Mouse (Mus musculus) A20 (cell line): Measurements from ENCODE around the gene Isy1.
"Not testable (repeated sequence)": the region's sequence is repeated elsewhere in the genome, so short reads cannot be mapped to it uniquely, and the experiment has no call there.

Experiments used
- DNase-seq: peaks from one replicate; pipeline ENCODE4 v3.0.0-alpha.2; 2011; ENCODE audit warnings: low read depth, low spot score

Gene Isy1

DNA sequence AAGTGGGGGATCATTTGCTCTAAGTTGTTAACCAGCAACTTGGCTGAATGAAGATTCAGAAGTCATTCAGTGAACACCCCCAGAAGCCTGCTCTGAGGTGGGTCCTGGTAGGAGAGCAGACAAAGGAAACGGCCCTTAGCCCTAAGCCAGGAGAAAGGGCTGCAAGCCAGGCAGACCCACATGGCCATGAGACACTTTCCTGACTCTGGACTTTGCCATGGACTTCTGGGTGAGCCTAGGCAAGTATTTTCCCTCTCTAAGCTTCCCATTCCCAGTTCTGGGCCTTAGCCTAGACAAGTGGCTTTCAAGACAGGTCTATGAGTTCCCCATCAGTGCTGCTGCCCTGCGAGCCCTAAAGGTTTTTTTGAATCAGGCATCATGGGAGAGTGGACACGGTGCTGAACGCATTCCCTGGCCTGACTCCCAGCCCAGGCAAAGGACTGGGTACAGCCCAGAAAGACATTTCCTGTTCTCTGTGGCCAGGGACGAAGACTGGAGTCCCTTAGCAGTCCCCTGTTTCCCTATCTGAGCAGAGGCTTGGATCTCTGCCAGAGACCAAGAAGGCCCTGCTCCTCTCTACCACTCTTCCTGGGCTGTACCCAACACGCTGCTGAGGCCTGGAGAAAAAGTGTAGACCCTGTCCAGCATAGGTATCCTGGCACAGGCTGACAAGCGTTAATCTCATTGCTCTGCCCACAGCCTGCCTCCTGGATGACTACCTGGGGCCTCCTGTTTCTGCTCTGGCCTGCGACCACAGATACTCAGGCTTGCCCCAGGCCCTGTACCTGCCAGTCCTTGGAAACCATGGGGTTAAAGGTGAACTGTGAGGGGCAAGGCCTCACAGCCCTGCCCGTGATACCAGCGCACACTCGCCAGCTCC lies 60.1 kb downstream of the Isy1 start:
- DNase-seq, result no peak

DNA sequence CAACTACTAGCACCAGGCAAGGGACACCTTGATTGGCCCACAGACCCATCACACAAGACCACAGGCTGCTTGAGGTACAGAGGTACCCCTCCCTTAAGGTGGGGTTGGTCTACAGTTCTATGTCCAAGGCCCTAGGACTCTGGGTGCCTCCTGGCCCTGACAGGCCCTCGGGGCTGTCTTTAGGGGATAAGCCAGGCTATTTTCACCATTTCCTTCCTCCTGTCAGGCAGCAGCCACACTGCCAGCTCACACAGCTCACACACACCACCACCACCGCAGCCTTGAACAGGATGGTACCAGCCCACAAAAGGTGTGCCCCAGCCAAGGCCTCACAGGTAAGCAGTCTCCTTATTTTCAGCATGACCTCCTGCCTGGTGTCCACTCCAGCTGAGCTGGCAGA lies 60.8 kb downstream of the Isy1 start, which contains the start of gene Gp9:
TSS of gene Gp9 (plus strand) at position 231 of the 400 bp plus-strand sequence.
- DNase-seq, result no peak

DNA sequence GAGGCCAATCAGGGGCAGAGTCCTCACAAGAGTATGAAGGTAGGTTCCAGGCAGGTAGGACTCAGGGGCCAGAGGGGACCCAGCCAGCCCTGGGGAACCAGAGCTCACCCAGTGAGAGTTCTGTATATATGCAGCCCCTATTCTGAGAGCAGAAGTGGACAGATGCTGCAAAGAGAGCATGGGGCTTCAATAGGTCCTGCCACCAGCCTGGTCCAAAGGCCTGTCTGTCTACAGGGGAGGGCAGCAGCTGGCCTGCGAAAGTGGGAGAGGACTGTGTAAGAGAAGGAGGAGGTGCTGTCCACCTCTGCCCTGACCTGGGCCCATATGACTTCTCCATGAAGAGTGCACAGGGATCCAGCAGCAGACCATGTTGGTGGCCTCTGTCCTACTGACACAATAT lies 61.9 kb downstream of the Isy1 start:
- no peak for DNase-seq

DNA sequence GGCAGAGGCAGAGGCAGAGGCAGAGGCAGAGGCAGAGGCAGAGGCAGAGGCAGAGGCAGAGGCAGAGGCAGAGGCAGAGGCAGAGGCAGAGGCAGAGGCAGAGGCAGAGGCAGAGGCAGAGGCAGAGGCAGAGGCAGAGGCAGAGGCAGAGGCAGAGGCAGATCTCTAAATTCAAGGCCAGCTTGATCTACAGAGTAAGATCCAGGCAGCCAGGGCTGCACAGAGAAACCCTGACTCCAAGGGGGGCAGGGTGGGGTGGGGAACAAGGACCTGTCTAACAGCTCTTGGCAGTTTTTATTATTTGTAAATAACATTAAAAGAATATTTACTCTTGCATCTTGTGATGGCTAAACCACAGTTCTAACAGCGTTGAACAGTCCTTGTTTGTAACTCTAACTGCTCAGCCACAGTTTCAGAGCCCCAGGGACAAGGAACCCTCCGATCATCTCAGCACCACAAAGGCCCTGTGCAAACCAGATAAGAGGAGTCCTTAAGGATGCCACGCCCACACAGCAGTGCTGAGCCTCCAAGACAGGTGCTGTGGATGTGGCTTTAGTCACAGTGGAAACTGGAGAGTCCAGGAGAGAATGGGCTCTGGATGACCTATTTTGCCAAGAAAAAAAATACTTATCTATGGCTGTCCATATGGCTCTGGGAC lies 62.9 kb downstream of the Isy1 start:
- DNase-seq, result no peak

DNA sequence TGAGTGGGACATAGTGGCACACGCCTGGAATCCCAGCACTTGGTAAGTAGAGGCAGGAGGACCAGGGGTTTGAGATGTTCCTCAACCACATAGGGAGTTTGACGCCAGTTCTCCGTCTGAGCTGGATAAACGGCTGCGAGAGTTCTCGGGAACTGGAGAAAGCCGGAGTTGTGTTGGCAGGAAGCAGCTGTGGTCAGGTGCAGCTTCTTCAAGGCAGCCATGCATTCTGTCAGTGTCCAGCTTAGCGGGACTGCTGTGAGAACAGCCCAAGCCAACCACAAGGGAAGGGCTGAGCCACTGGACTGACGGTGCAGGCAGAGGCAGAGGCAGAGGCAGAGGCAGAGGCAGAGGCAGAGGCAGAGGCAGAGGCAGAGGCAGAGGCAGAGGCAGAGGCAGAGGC lies 63.7 kb downstream of the Isy1 start:
- DNase-seq, result no peak

DNA sequence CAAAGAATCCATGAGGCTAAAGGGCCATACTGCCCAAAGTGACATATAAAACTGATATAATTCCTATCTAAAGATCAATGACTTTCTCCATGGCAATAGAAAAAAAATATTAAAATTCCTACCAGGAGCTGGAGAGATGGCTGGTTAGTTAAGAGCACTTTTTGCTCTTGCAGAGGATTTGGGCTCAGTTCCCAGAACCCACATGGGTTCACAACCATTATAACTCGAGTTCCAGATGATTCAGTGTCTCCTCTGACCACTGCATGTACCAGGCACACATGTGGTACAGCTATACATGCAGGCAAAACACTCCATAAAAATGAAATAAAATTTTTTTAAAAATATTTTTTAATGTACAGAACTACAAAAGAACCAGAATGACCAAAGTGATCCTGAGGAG lies 64.1 kb downstream of the Isy1 start:
- no peak for DNase-seq

DNA sequence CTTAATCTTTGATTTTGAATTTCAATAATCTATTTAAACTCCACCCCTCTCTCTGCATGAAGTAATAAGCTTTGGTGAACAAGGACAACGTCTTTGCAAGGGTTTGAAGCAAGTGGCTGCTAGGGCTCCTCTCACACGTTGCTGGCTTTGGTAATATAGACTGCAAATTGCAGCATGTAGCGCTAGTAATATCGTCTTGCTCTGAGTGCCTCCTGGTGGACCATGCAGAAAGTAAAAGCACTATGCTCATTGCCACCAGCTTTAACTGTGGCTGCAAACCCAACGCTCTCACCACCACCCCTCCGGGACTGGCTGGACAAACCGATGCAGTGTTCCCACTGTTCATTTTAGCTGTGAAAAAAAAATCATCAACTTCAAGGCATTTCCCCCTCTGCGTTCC lies 68.0 kb downstream of the Isy1 start:
- DNase-seq, result peak; percentile 13

DNA sequence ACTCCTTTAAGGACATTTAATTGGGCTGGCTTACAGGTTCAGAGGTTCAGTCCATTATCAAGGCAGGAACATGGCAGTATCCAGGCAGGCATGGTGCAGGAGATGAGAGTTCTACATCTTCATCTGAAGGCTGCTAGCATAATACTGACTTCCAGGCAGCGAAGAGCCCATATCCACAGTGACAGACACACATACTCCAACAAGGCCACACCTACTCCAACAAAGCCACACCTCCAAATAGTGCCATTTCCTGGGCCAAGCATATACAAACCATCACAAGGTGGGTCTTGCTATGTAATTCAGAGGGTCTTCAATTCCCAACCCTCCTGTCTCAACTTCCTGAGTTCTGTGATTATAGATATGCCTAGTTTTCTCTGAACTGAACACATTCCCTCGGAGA lies 74.3 kb downstream of the Isy1 start:
- not testable (repeated sequence) for DNase-seq
